Mouse (Mus musculus): Measurements from ENCODE around the gene 0610037L13Rik.

- TF ChIP-seq CTCF (conservative IDR thresholded peaks at IDR 0.05 in 1 of 2, IDR thresholded peaks at IDR 0.05 in 1 of 2; ENCODE audit: low read depth in 2 of 2, low read length in 2 of 2) (no peak), EP300 (IDR thresholded peaks at IDR 0.05; ENCODE audit: low read length) (no peak), POLR2A (IDR thresholded peaks at IDR 0.05; ENCODE audit: low read depth, low read length) (no peak), USF1 (IDR thresholded peaks at IDR 0.05; ENCODE audit: low read depth, low read length) (no peak), MAFK (IDR thresholded peaks at IDR 0.05; ENCODE audit: insufficient replicate concordance, low read length) (no peak), ZC3H11A (IDR thresholded peaks at IDR 0.05; ENCODE audit: low read depth, low read length) (no peak), MXI1 (IDR thresholded peaks at IDR 0.05; ENCODE audit: low read depth, low read length) (no peak), GABPA (IDR thresholded peaks at IDR 0.05; ENCODE audit: insufficient replicate concordance, low read depth, low read length) (no peak), MAZ (IDR thresholded peaks at IDR 0.05; ENCODE audit: low read depth, low read length) (no peak), NRF1 (IDR thresholded peaks at IDR 0.05; ENCODE audit: low read depth, low read length) (no peak)
Measured at GRCm38 (mm10) chr4:107886371-107886770, 3.2 kb upstream of the 0610037L13Rik start.

All from CH12.LX (cell line).